Mouse (Mus musculus): Measurements from ENCODE around the gene Tma16. TPM values are rescaled to one million over a fixed set of nuclear protein-coding genes. Genes with fewer than 3 reads are reported as not detected.

The Tma16 gene
- total and polyA plus RNA-seq, 2 experiments, result 1.5 to 2.9 TPM

DNA sequence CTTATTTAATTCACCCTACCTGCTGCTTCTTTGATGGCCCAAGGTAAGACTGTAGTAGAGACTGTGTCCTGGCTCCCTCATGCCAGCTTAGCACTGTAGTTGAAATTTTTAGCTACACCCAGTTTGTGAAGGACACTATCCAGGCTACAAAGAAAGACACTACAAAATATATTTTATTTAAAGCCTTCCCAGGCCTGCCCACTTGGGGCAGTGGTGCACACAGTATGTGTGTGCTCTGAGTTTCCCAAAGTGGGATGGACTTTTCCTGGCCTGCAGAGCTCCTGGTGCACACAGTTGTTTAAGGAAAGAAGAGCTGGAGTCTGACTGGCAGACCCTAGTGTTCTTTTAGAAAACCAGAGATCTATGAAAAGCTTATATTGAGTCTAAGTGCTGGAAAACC, 29.3 kb downstream of the Tma16 start:
- TF ChIP-seq CTCF (IDR thresholded peaks at IDR 0.05; ENCODE audit: low read depth, low read length), result peak; percentile 17; the same call in 1 of the 2 replicates
- no peak for TF ChIP-seq POLR2A (IDR thresholded peaks at IDR 0.05; ENCODE audit: extremely low read depth, insufficient read depth, low read length)
- Histone ChIP-seq H3K27me3 (ENCODE audit: control insufficient read depth, insufficient read depth, low read length) (no peaks in the 10 kb centered on the region), H3K27ac (replicated peaks; ENCODE audit: insufficient read depth, low read depth, low read length) (no peak overlapping the region), H3K9ac (ENCODE audit: low read depth, low read length) (no peak overlapping the region), H3K4me3 (ENCODE audit: insufficient read depth, low read depth, low read length) (no peak overlapping the region), H3K36me3 (ENCODE audit: control insufficient read depth, insufficient read depth, low read length) (no peaks in the 10 kb centered on the region), H3K79me2 (ENCODE audit: control insufficient read depth, insufficient read depth, low read length) (no peaks in the 10 kb centered on the region), H3K4me1 (ENCODE audit: control insufficient read depth, insufficient read depth, low read length) (no peaks in the 10 kb centered on the region)
- DNase-seq (ENCODE audit: extremely low read depth, low read depth, low spot score), result no peak

DNA sequence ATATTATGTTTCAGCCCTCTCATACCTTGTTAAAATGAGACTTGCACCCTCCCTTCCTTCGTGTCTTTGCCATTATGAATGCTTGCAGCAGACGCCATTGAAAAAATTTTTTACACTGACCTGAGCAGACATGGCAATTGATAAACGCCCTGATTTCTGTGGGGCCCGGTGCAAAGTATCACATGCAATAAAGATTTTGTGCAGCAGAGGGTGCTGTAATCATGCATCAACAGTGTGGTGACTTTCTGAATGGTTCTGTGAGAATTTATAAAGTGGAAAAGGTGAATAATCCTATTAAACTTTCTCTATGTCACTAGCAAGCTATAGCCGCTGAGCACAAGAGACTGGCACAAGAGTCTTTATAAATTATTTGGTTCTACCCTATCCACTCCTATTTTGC, 35.6 kb downstream of the Tma16 start:
- Histone ChIP-seq H3K4me3 (ENCODE audit: insufficient read depth, low read depth, low read length) (no peak overlapping the region), H3K27ac (replicated peaks; ENCODE audit: insufficient read depth, low read depth, low read length) (no peak overlapping the region), H3K79me2 (ENCODE audit: control insufficient read depth, insufficient read depth, low read length) (no peaks in the 10 kb centered on the region), H3K4me1 (ENCODE audit: control insufficient read depth, insufficient read depth, low read length) (no peaks in the 10 kb centered on the region), H3K27me3 (ENCODE audit: control insufficient read depth, insufficient read depth, low read length) (no peaks in the 10 kb centered on the region), H3K36me3 (ENCODE audit: control insufficient read depth, insufficient read depth, low read length) (no peaks in the 10 kb centered on the region), H3K9ac (ENCODE audit: low read depth, low read length) (no peak overlapping the region)
- 13% methylated on average over 5 of the region's 5 CpGs for WGBS
- TF ChIP-seq CTCF (IDR thresholded peaks at IDR 0.05; ENCODE audit: low read depth, low read length), result peak; percentile 44
- TF ChIP-seq POLR2A (IDR thresholded peaks at IDR 0.05; ENCODE audit: extremely low read depth, insufficient read depth, low read length), result no peak
- DNase-seq (ENCODE audit: extremely low read depth, low read depth, low spot score), result peak; percentile 19

DNA sequence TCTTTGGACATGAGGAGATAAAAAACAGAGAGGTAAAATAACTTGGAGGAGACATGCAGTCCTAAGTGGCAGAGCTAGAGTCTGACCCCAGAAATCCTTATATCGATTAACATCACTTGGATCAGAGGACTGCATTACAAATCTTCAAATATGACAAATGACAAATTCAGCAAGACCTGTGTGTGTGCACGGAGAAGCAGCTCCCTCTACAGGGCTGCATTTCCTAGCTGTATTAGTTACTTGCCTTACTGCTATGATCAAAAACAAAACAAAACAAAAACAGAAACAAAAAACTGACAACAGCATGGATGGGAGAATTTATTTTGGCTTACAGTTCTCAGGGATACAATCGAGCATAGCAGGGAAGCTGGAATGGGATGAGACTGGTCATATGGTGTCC, 41.0 kb downstream of the Tma16 start:
- no peak overlapping the region for H3K9ac ChIP-seq (ENCODE audit: low read depth, low read length)

DNA sequence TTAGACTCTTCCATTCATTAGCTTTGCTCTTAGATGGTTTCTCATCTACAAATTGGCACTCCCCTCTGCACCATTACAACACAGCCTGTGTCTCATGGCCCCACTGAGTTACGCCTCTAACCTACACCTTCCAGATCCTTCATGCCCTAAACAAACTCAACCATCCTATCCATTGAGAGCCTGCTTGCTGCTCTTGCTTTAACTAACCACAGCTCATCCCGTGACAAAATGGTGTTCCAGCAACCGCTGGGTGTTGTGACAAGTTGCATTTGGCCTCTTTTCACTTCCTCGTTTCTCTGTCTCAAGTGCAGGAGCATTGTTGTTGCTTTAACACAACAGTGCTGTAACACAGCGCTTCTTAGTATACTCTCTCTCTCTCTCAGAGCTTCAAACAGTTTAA, 42.2 kb downstream of the Tma16 start:
- H3K9ac ChIP-seq (ENCODE audit: low read depth, low read length), result no peak overlapping the region

More for the DNA sequence above, 41.0 kb downstream of the Tma16 start:
- no peak for DNase-seq (ENCODE audit: extremely low read depth, low read depth, low spot score)
- H3K36me3 ChIP-seq (ENCODE audit: control insufficient read depth, insufficient read depth, low read length), result no peaks in the 10 kb centered on the region
- H3K27ac ChIP-seq (replicated peaks; ENCODE audit: insufficient read depth, low read depth, low read length), result no peak overlapping the region
- TF ChIP-seq CTCF (IDR thresholded peaks at IDR 0.05; ENCODE audit: low read depth, low read length) (no peak), POLR2A (IDR thresholded peaks at IDR 0.05; ENCODE audit: extremely low read depth, insufficient read depth, low read length) (no peak)
- 71% methylated on average over 3 of the region's 3 CpGs for WGBS
- H3K4me1 ChIP-seq (ENCODE audit: control insufficient read depth, insufficient read depth, low read length), result no peaks in the 10 kb centered on the region
- H3K4me3 ChIP-seq (ENCODE audit: insufficient read depth, low read depth, low read length), result no peak overlapping the region
- H3K79me2 ChIP-seq (ENCODE audit: control insufficient read depth, insufficient read depth, low read length), result no peaks in the 10 kb centered on the region
- no peaks in the 10 kb centered on the region for H3K27me3 ChIP-seq (ENCODE audit: control insufficient read depth, insufficient read depth, low read length)

DNA sequence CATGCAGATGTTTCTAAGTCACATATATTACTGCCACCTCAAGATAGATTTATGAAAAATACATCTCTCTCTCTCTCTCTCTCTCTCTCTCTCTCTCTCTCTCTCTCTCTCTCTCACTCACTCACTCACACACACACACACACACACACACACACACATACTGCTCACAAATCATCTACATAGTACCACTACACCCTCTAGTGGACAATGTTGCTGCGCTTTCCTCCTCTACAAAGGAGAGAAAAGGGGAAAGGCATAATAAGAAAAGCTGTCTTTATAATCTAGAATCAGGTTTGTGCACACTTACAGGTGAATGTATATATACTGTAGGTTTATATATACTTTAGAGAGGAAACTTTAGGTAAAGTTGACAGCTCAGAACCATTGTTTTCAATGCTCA, 43.6 kb downstream of the Tma16 start:
- Histone ChIP-seq H3K27ac (replicated peaks; ENCODE audit: insufficient read depth, low read depth, low read length) (no peak overlapping the region), H3K79me2 (ENCODE audit: control insufficient read depth, insufficient read depth, low read length) (no peaks in the 10 kb centered on the region), H3K4me1 (ENCODE audit: control insufficient read depth, insufficient read depth, low read length) (no peaks in the 10 kb centered on the region), H3K36me3 (ENCODE audit: control insufficient read depth, insufficient read depth, low read length) (no peaks in the 10 kb centered on the region), H3K27me3 (ENCODE audit: control insufficient read depth, insufficient read depth, low read length) (no peaks in the 10 kb centered on the region), H3K4me3 (ENCODE audit: insufficient read depth, low read depth, low read length) (no peak overlapping the region), H3K9ac (ENCODE audit: low read depth, low read length) (no peak overlapping the region)
- DNase-seq (ENCODE audit: extremely low read depth, low read depth, low spot score), result peak; percentile 34
- TF ChIP-seq POLR2A (IDR thresholded peaks at IDR 0.05; ENCODE audit: extremely low read depth, insufficient read depth, low read length) (no peak), CTCF (IDR thresholded peaks at IDR 0.05; ENCODE audit: low read depth, low read length) (no peak)
- 21% methylated on average over 1 of the region's 1 CpGs for whole genome bisulfite sequencing

More for the DNA sequence above, 42.2 kb downstream of the Tma16 start:
- Histone ChIP-seq H3K27ac (replicated peaks; ENCODE audit: insufficient read depth, low read depth, low read length) (no peak overlapping the region), H3K4me3 (ENCODE audit: insufficient read depth, low read depth, low read length) (no peak overlapping the region), H3K79me2 (ENCODE audit: control insufficient read depth, insufficient read depth, low read length) (no peaks in the 10 kb centered on the region), H3K4me1 (ENCODE audit: control insufficient read depth, insufficient read depth, low read length) (no peaks in the 10 kb centered on the region), H3K36me3 (ENCODE audit: control insufficient read depth, insufficient read depth, low read length) (no peaks in the 10 kb centered on the region), H3K27me3 (ENCODE audit: control insufficient read depth, insufficient read depth, low read length) (no peaks in the 10 kb centered on the region)
- no peak for TF ChIP-seq POLR2A (IDR thresholded peaks at IDR 0.05; ENCODE audit: extremely low read depth, insufficient read depth, low read length)
- no peak for TF ChIP-seq CTCF (IDR thresholded peaks at IDR 0.05; ENCODE audit: low read depth, low read length)
- 57% methylated on average over 5 of the region's 5 CpGs for WGBS
- DNase-seq (ENCODE audit: extremely low read depth, low read depth, low spot score), result peak; percentile 24

DNA sequence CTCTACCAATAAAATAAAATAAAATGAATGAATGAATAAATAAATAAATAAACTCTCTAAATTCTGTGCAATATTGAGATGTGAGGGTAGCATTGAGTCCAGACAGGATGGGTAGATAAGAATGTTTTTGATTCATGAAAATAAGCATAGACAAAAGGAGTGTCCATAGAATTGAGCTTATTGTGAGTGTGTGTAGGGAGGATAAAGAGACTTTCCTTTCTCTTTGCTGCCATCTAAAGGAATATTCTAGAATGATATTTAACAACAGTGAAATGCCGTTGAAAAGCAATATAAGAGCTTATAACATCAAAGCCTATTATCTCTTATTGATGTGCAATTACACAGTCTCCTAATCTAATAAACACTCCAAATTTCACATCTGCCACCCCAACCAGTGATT, 45.2 kb downstream of the Tma16 start:
- peak; percentile 20 for DNase-seq (ENCODE audit: extremely low read depth, low read depth, low spot score)
- Histone ChIP-seq H3K27me3 (ENCODE audit: control insufficient read depth, insufficient read depth, low read length) (no peaks in the 10 kb centered on the region), H3K27ac (replicated peaks; ENCODE audit: insufficient read depth, low read depth, low read length) (no peak overlapping the region), H3K79me2 (ENCODE audit: control insufficient read depth, insufficient read depth, low read length) (no peaks in the 10 kb centered on the region), H3K36me3 (ENCODE audit: control insufficient read depth, insufficient read depth, low read length) (no peaks in the 10 kb centered on the region), H3K9ac (ENCODE audit: low read depth, low read length) (no peak overlapping the region), H3K4me3 (ENCODE audit: insufficient read depth, low read depth, low read length) (no peak overlapping the region), H3K4me1 (ENCODE audit: control insufficient read depth, insufficient read depth, low read length) (no peaks in the 10 kb centered on the region)
- TF ChIP-seq CTCF (IDR thresholded peaks at IDR 0.05; ENCODE audit: low read depth, low read length) (no peak), POLR2A (IDR thresholded peaks at IDR 0.05; ENCODE audit: extremely low read depth, insufficient read depth, low read length) (no peak)
- WGBS, result 0% methylated on average over 1 of the region's 1 CpGs

Data from liver, adult 2 months (tissue).